Mouse (Mus musculus) neutrophil, adult 83 days (primary cell): ENCODE results near the gene Gm9508. TPM values are rescaled to one million over a fixed set of nuclear protein-coding genes. Genes with fewer than 3 reads are reported as not detected.

Source experiments
- total RNA-seq, 2 experiments: library from RNA; stranded (reverse); gene quantifications; one replicate each; pipeline ENCODE4 v1.2.4; 2023

The Gm9508 gene
- total RNA-seq: not detected

GRCm38 (mm10) chr10:77697133-77697532, at the start of gene Gm9508:
Gene Gm9508, minus strand, starts transcription at chr10:77697233.

GRCm38 (mm10) chr10:77741924-77742688, 45.1 kb upstream of the Gm9508 start, which contains the start of gene Gm18596:
Gene Gm18596, minus strand, starts transcription at chr10:77742638.

DNA sequence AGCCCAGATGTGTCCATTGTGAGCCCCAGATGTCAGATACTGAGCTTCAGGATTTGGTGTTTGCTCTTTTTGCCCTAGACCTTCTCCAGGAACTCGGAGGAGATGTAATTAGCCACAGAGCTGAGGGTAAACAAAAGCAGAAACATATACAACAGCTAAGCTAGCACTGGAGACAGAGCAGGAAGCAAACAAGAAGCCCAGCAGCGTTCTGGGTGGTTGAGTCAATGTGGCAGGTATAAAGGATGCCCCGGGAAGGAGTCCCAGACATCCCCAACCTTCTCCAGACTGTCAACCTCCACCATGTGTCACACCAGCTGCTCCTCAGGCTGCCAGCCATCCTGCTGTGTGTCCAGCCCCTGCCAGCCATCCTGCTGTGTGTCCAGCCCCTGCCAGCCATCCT, 29.2 kb upstream of the Gm9508 start, which contains the start of gene Gm10100:
Gene Gm10100 (plus strand): TSS at position 301 of the 400 bp plus-strand sequence.

GRCm38 (mm10) chr10:77720299-77720698, 23.3 kb upstream of the Gm9508 start, which contains the start of gene Krtap12-1:
Gene Krtap12-1, plus strand, starts transcription at chr10:77720599.

DNA sequence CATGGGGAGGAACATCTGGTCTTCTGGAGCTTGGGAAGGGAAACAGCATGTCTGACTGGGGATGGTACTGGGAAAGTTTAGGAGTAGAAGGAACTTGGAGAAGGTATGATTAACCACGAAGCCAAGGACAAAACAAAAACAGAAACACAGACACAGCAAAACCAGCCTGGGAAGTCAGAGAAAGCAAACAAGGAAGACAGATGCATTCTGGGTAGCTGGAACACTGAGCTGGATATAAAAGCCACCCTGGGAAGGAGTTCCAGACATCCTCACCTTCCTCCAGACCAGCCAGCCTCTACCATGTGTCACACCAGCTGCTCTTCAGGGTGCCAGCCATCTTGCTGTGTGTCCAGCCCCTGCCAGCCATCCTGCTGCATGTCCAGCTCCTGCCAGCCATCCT, 18.5 kb upstream of the Gm9508 start, which contains the start of gene Gm10142:
Gene Gm10142 (plus strand): TSS at position 301 of the 400 bp plus-strand sequence.

GRCm38 (mm10) chr10:77711157-77711556, 14.1 kb upstream of the Gm9508 start, which contains the start of gene Gm10024:
Gene Gm10024, plus strand, starts transcription at chr10:77711457.

DNA sequence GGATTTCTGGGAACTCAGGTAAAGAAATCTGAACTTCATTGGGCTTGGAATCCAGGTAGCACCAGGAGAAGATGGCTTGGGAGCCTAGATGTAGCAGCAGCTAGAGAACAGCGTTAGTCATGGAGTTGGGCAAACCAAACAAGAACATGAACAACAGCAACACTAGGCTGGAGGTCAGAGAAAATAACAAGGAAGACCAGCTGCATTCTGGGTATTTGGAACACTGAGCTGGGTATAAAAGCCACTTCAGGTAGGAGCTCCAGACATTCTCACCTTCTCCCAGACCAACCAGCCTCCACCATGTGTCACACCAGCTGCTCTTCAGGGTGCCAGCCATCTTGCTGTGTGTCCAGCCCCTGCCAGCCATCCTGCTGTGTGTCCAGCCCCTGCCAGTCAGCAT, 9.3 kb upstream of the Gm9508 start, which contains the start of gene Gm10272:
Gene Gm10272 (plus strand): TSS at position 301 of the 400 bp plus-strand sequence.

GRCm38 (mm10) chr10:77690356-77690807, 6.7 kb downstream of the Gm9508 start, which contains the start of gene Gm19402:
Gene Gm19402, minus strand, starts transcription at chr10:77690757.

GRCm38 (mm10) chr10:77685895-77686664, 11.0 kb downstream of the Gm9508 start, which contains the start of gene Tspear:
Gene Tspear, plus strand, starts transcription at chr10:77686569.

Other genes starting within 250 kb of the Gm9508 start
- 10 to 100 TPM; 15.7 to 16.4 TPM for gene Fam207a, start 181.4 kb downstream of the Gm9508 start, total RNA-seq
- 100 to 1,000 TPM; 782 to 835 TPM for gene Itgb2, start 167.0 kb downstream of the Gm9508 start, total RNA-seq
- 10 to 100 TPM; 70.5 to 75.8 TPM for gene Pttg1ip, start 115.5 kb downstream of the Gm9508 start, total RNA-seq
- 10 to 100 TPM; 54.9 to 60.9 TPM for gene Sumo3, start 91.1 kb downstream of the Gm9508 start, total RNA-seq
- gene Gm49325, start 91.0 kb downstream of the Gm9508 start, total RNA-seq: 1 to 10 TPM in 1 of 2 experiments, not detected in 1; 4.6 TPM
- gene Ube2g2, start 75.0 kb downstream of the Gm9508 start, total RNA-seq: 10 to 100 TPM; 34.3 to 36.2 TPM
- gene Tspear, start 10.7 kb downstream of the Gm9508 start, total RNA-seq: not detected
- not detected for gene Gm19402, start 6.5 kb downstream of the Gm9508 start, total RNA-seq
- not detected for gene Gm10272, start 9.4 kb upstream of the Gm9508 start, total RNA-seq
- gene Gm10024, start 14.2 kb upstream of the Gm9508 start, total RNA-seq: not detected
- gene Gm10142, start 18.6 kb upstream of the Gm9508 start, total RNA-seq: not detected
- not detected for gene Krtap12-1, start 23.4 kb upstream of the Gm9508 start, total RNA-seq
- gene Gm10100, start 29.3 kb upstream of the Gm9508 start, total RNA-seq: not detected
- not detected for gene Gm18596, start 45.4 kb upstream of the Gm9508 start, total RNA-seq
- gene Gm9736, start 54.1 kb upstream of the Gm9508 start, total RNA-seq: not detected
- gene Gm3233, start 62.4 kb upstream of the Gm9508 start, total RNA-seq: not detected
- gene Gm3238, start 74.1 kb upstream of the Gm9508 start, total RNA-seq: not detected
- not detected for gene Gm7138, start 79.7 kb upstream of the Gm9508 start, total RNA-seq
- gene Gm3250, start 85.3 kb upstream of the Gm9508 start, total RNA-seq: not detected
- not detected for gene Gm7137, start 91.0 kb upstream of the Gm9508 start, total RNA-seq
- not detected for gene Gm9639, start 97.8 kb upstream of the Gm9508 start, total RNA-seq
- gene Gm19668, start 101.9 kb upstream of the Gm9508 start, total RNA-seq: not detected
- not detected for gene Gm9507, start 114.6 kb upstream of the Gm9508 start, total RNA-seq
- gene Gm2696, start 117.4 kb upstream of the Gm9508 start, total RNA-seq: not detected
- not detected for gene Krtap10-4, start 129.9 kb upstream of the Gm9508 start, total RNA-seq
- not detected for gene Krtap10-10, start 138.7 kb upstream of the Gm9508 start, total RNA-seq
- gene Gm36176, start 149.6 kb upstream of the Gm9508 start, total RNA-seq: not detected
- gene Gm10318, start 155.6 kb upstream of the Gm9508 start, total RNA-seq: not detected
- not detected for gene Gm3285, start 164.7 kb upstream of the Gm9508 start, total RNA-seq
- gene Lrrc3, start 205.3 kb upstream of the Gm9508 start, total RNA-seq: under 1 TPM in 1 of 2 experiments, not detected in 1; 0.15 TPM